Mouse (Mus musculus): Measurements from ENCODE around the gene Gjb5. TPM values are rescaled to one million over a fixed set of nuclear protein-coding genes. Genes with fewer than 3 reads are reported as not detected.

Gene Gjb5
- 0.10 and 0.21 TPM in 2 replicates for polyA plus RNA-seq (2014; fragmentation: Nextera tagmentation; extraction: Ambion mirVana)

DNA sequence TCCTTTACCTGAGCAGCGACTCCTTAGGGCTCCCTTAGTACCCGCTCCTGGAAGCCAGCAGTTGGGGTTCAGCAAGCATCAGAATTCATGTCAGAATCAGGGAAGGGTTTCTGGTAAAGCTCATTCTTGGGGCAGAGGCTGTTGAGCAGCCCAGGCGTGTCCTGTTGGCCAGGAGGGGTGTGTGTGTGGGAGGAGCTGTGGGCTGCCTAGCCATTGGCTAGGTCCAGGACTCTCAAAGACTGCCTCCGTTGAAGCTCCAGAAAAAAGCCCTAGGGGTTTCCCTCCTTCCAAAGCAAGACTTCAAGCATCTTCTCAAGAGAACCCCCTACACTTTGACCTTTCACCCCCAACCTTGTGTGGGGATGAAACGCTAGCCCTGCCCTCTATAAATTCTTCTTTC lies at the start of gene Gjb5:
Gene Gjb5, minus strand, starts transcription at position 164 of the 400 bp plus-strand sequence.
- Histone ChIP-seq H3K4me2 (ENCODE audit: low read length) (no peak within 1 kb of the TSS), H3K9ac (ENCODE audit: low read length) (no peak within 1 kb of the TSS), H3K9me3 (replicated peaks; ENCODE audit: control insufficient read depth, low read length) (no peaks in the 10 kb centered on the region), H3K4me3 (ENCODE audit: low read depth, low read length) (no peak within 1 kb of the TSS), H3K27ac (ENCODE audit: low read depth, low read length) (no peak within 1 kb of the TSS), H3K36me3 (ENCODE audit: control insufficient read depth, insufficient read depth, low read length) (no peaks in the 10 kb centered on the region), H3K4me1 (ENCODE audit: control insufficient read depth, insufficient read depth, low read length) (no peaks in the 10 kb centered on the region), H3K27me3 (replicated peaks; ENCODE audit: control insufficient read depth, insufficient read depth, low read length) (no peaks in the 10 kb centered on the region)
- 31% methylated on average over 5 of the region's 5 CpGs for WGBS
- ATAC-seq, result no peak
- no peak for DNase-seq (ENCODE audit: low spot score)

DNA sequence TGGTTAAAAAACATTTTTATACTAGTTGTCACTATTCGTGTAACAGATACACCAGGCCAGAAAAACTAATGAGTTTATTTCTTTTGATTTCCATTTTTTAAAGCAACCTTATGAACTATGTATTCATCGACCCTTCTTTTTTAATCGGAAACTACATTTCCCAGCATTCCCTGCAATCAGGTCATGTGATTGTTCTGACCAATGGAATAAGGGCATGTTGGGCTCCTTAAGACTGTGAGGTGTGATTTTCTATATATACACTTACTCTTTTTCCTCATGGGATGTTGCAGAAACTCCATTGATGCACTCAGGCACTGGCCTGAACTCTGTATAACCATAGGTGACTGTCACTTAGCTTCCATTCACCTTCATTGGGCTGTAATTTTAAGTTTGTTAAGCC lies 44.6 kb upstream of the Gjb5 start:
- Histone ChIP-seq H3K9ac (ENCODE audit: low read length) (no peak overlapping the region), H3K36me3 (ENCODE audit: control insufficient read depth, insufficient read depth, low read length) (no peaks in the 10 kb centered on the region), H3K9me3 (replicated peaks; ENCODE audit: control insufficient read depth, low read length) (no peaks in the 10 kb centered on the region), H3K4me3 (ENCODE audit: low read depth, low read length) (no peak overlapping the region), H3K27me3 (replicated peaks; ENCODE audit: control insufficient read depth, insufficient read depth, low read length) (no peaks in the 10 kb centered on the region), H3K4me1 (ENCODE audit: control insufficient read depth, insufficient read depth, low read length) (no peaks in the 10 kb centered on the region), H3K4me2 (ENCODE audit: low read length) (no peak overlapping the region), H3K27ac (ENCODE audit: low read depth, low read length) (no peak overlapping the region)
- ATAC-seq, result peak; percentile 61; the same call in 1 of the 2 replicates
- 70% methylated on average over 3 of the region's 3 CpGs for WGBS
- DNase-seq (ENCODE audit: low spot score), result peak; percentile 73

DNA sequence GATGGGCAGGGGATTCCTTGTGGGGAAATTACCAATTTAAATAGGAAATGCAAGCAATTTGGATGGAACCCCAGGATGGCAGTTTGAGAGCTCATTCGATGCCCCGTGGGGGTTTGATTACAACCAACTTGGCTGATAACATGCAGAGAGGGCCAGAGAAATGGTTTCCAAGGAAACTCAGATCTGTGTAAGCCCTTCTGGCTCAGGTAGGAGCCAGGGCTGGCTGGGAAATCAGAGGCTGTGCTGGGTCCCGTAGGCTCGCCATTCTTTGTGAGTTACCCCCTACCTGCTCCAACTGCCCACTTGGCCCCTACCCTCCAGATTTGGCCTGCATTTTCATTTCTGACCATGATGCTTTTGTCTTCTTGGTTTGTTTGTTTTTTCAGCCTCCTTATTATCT lies 44.2 kb upstream of the Gjb5 start:
- Histone ChIP-seq H3K27ac (ENCODE audit: low read depth, low read length) (no peak overlapping the region), H3K27me3 (replicated peaks; ENCODE audit: control insufficient read depth, insufficient read depth, low read length) (no peaks in the 10 kb centered on the region), H3K4me1 (ENCODE audit: control insufficient read depth, insufficient read depth, low read length) (no peaks in the 10 kb centered on the region), H3K4me3 (ENCODE audit: low read depth, low read length) (no peak overlapping the region), H3K9me3 (replicated peaks; ENCODE audit: control insufficient read depth, low read length) (no peaks in the 10 kb centered on the region), H3K36me3 (ENCODE audit: control insufficient read depth, insufficient read depth, low read length) (no peaks in the 10 kb centered on the region), H3K4me2 (ENCODE audit: low read length) (no peak overlapping the region), H3K9ac (ENCODE audit: low read length) (no peak overlapping the region)
- DNase-seq (ENCODE audit: low spot score) (peak; percentile 49), ATAC-seq (peak; percentile 44; the same call in 1 of the 2 replicates)
- 78% methylated on average over 4 of the region's 4 CpGs for WGBS

DNA sequence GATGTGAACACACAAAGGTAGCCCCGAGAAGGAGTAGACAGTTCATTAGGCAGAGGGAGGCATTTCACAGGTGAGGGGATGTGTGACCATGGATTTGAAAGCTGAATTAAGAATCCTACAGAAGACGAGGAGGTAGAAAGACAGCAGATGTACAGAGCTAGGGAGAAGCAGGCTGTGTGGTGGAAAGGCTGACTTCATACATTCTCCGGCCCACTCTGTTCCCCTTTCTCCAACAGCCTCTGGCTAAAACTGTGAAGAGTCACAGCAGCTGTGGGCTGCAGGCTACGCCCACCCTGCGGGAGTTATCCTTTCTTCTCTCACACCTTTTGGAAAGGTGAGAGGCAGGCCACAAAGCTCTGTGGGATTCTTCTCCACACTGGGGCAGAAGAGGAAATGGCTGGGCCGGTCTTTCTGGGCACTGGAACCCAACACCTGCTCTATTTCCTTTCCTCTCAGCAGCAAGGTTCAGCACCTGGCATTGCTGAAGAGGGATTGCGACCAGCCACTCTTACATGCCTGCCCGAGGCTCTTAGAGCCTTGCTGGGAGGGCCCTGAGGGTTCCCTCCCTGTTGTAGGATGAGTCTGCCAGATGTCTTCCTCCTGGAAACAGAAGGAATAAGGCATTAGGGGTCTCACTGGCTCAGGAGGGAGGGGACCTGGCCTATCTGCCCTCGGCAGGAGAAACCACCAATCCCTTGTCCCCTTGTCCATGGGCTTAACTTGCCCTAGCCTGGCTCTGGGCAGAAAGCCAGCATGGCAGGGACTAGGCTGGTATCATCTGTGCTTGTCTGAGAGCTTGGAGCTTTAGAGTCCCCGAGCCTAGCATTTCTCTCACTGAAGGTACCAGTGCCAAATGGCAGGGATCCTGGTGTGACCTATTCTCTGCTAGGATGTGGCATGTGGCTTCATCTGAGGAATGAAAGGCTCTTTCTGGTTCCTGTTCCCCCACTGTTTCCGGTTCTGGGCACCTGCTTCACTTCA lies 42.5 kb upstream of the Gjb5 start:
- 75% methylated on average over 11 of the region's 11 CpGs for WGBS

DNA sequence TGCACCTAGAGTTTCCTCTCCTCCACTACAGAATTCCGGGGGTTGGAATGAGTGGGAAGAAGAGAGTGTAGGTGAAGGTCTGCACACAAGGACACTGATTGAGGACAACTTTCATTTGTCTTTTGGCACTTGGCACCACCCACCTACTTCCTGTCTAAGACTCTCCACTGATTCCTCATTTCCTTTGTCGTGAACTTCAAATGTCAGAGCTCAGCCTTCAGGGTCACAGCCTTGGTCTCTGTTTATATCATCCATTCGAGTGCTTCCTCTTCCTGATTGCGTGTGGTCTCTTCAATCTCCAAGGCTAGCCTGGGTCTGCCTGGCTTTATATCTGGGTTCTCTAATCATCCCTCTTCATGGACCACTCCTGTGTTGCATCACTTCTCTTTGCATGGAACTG lies 37.6 kb upstream of the Gjb5 start:
- Histone ChIP-seq H3K9me3 (replicated peaks; ENCODE audit: control insufficient read depth, low read length) (no peaks in the 10 kb centered on the region), H3K4me1 (ENCODE audit: control insufficient read depth, insufficient read depth, low read length) (no peaks in the 10 kb centered on the region), H3K9ac (ENCODE audit: low read length) (no peak overlapping the region), H3K4me3 (ENCODE audit: low read depth, low read length) (no peak overlapping the region), H3K36me3 (ENCODE audit: control insufficient read depth, insufficient read depth, low read length) (no peaks in the 10 kb centered on the region), H3K27me3 (replicated peaks; ENCODE audit: control insufficient read depth, insufficient read depth, low read length) (no peaks in the 10 kb centered on the region), H3K27ac (ENCODE audit: low read depth, low read length) (no peak overlapping the region), H3K4me2 (ENCODE audit: low read length) (no peak overlapping the region)
- 78% methylated on average over 4 of the region's 4 CpGs for WGBS
- no peak for DNase-seq (ENCODE audit: low spot score)
- ATAC-seq, result no peak

More for the DNA sequence above, 42.5 kb upstream of the Gjb5 start:
- Histone ChIP-seq H3K27me3 (replicated peaks; ENCODE audit: control insufficient read depth, insufficient read depth, low read length) (no peaks in the 10 kb centered on the region), H3K27ac (ENCODE audit: low read depth, low read length) (no peak overlapping the region), H3K4me3 (ENCODE audit: low read depth, low read length) (no peak overlapping the region), H3K4me1 (ENCODE audit: control insufficient read depth, insufficient read depth, low read length) (no peaks in the 10 kb centered on the region), H3K9ac (ENCODE audit: low read length) (no peak overlapping the region), H3K9me3 (replicated peaks; ENCODE audit: control insufficient read depth, low read length) (no peaks in the 10 kb centered on the region), H3K36me3 (ENCODE audit: control insufficient read depth, insufficient read depth, low read length) (no peaks in the 10 kb centered on the region), H3K4me2 (ENCODE audit: low read length) (no peak overlapping the region)
- ATAC-seq (no peak), DNase-seq (ENCODE audit: low spot score) (no peak)

DNA sequence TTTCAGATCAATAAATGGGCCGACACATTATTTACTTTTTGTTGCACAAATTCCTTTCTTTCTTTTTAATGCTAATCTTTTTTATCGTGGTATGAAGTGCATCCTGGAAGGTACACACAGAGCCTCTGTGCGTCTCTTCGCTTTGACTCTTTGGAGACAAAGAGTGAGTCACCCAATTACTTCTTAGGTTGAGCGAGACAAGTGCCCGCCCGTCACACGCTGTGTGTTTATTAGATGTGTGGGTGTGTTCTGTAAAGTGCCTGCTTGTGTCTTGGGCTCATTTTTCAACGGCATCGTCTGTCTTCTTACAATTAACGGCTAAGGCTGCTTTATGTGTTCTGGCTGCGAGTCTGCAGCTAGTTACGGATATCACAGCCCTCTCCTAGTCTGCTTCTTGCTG lies 31.7 kb upstream of the Gjb5 start:
- peak; percentile 45 for DNase-seq (ENCODE audit: low spot score)
- H3K4me3 ChIP-seq (ENCODE audit: low read depth, low read length), result no peak overlapping the region
- H3K27ac ChIP-seq (ENCODE audit: low read depth, low read length), result no peak overlapping the region
- no peaks in the 10 kb centered on the region for H3K9me3 ChIP-seq (replicated peaks; ENCODE audit: control insufficient read depth, low read length)
- peak overlapping the region; percentile 6; the same call in 1 of the 2 replicates for H3K9ac ChIP-seq (ENCODE audit: low read length)
- H3K4me1 ChIP-seq (ENCODE audit: control insufficient read depth, insufficient read depth, low read length), result no peaks in the 10 kb centered on the region
- H3K27me3 ChIP-seq (replicated peaks; ENCODE audit: control insufficient read depth, insufficient read depth, low read length), result no peaks in the 10 kb centered on the region
- H3K36me3 ChIP-seq (ENCODE audit: control insufficient read depth, insufficient read depth, low read length), result no peaks in the 10 kb centered on the region
- no peak overlapping the region for H3K4me2 ChIP-seq (ENCODE audit: low read length)
- no peak for ATAC-seq
- 12% methylated on average over 13 of the region's 13 CpGs for WGBS

DNA sequence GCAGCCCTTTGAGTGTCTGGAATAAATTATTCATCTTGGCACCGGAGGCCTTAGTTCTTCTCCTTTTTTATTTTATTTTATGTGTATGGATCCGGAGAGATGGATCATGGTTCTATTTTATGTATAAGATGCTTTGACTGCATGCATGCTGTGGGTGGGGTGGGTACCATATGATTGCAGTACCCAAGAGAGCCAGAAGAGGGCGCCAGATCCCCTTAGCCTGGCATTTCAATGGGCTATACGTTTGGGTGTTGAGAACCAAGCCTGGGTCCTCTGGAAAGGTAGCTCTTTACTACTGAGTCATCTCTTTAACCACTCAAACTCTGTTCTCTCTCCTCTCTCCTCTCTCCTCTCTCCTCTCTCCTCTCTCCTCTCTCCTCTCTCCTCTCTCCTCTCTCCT lies 19.4 kb upstream of the Gjb5 start:
- WGBS, result 37% methylated on average over 4 of the region's 4 CpGs
- H3K4me2 ChIP-seq (ENCODE audit: low read length), result no peak overlapping the region
- no peak for DNase-seq (ENCODE audit: low spot score)
- H3K9ac ChIP-seq (ENCODE audit: low read length), result no peak overlapping the region
- no peaks in the 10 kb centered on the region for H3K9me3 ChIP-seq (replicated peaks; ENCODE audit: control insufficient read depth, low read length)
- no peaks in the 10 kb centered on the region for H3K27me3 ChIP-seq (replicated peaks; ENCODE audit: control insufficient read depth, insufficient read depth, low read length)
- H3K4me1 ChIP-seq (ENCODE audit: control insufficient read depth, insufficient read depth, low read length), result no peaks in the 10 kb centered on the region
- H3K36me3 ChIP-seq (ENCODE audit: control insufficient read depth, insufficient read depth, low read length), result no peaks in the 10 kb centered on the region
- H3K4me3 ChIP-seq (ENCODE audit: low read depth, low read length), result no peak overlapping the region
- no peak overlapping the region for H3K27ac ChIP-seq (ENCODE audit: low read depth, low read length)
- ATAC-seq, result no peak

DNA sequence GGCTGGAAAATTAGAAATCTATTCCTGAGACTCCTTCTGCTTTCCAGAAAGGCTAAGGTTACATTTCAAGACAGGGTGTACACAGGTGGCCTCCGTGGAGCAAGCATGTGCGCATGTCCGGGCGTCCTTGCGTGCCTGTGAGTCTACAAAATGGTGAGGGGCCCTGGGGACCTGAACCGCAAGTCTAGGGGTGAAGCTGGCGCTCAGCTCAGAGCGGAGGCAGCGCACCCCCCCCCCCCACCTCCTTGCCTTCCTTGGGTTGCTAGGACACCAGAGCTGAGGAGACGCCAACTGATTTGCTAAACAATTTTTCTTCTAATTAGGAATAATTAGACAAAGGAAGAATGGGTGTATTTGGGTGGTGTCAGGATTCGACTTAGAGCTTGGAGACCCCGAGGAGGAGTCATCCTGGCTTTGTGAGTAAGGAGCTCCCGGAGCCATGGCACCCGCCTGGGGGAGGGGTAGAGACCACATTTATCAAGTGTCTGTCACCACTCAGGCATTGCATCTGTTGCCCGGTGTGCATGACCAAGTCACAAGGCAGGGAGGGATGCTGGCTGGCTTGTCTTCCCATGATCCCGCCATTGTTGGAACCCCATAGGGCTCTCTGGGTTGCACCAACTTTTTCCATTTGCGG lies 17.7 kb upstream of the Gjb5 start:
- H3K27me3 ChIP-seq (replicated peaks; ENCODE audit: control insufficient read depth, insufficient read depth, low read length), result no peaks in the 10 kb centered on the region
- no peak overlapping the region for H3K27ac ChIP-seq (ENCODE audit: low read depth, low read length)
- no peaks in the 10 kb centered on the region for H3K9me3 ChIP-seq (replicated peaks; ENCODE audit: control insufficient read depth, low read length)
- no peaks in the 10 kb centered on the region for H3K36me3 ChIP-seq (ENCODE audit: control insufficient read depth, insufficient read depth, low read length)
- no peaks in the 10 kb centered on the region for H3K4me1 ChIP-seq (ENCODE audit: control insufficient read depth, insufficient read depth, low read length)
- peak; percentile 46; the same call in 1 of the 2 replicates for ATAC-seq
- no peak overlapping the region for H3K4me3 ChIP-seq (ENCODE audit: low read depth, low read length)
- H3K4me2 ChIP-seq (ENCODE audit: low read length), result no peak overlapping the region
- WGBS, result 61% methylated on average over 17 of the region's 17 CpGs
- peak; percentile 51 for DNase-seq (ENCODE audit: low spot score)
- no peak overlapping the region for H3K9ac ChIP-seq (ENCODE audit: low read length)

DNA sequence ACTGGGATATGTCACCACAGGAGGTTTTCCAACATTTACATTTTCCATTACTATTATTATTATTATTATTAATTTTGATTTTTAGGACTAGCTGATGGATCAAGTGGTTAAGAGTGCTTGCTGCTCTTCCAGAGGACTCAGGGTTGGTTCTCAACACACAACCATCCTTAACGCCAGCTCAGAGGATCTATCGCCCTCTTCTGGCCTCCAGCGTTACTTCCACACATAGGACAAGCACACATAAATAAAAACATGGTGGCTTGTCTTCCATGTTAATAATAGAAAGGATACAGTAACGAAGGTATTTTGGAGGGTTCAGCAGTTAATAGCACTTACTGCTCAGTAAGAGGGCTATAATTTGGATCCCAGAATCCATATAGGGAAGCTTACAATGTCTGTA lies 16.7 kb upstream of the Gjb5 start:
- Histone ChIP-seq H3K4me1 (ENCODE audit: control insufficient read depth, insufficient read depth, low read length) (no peaks in the 10 kb centered on the region), H3K4me3 (ENCODE audit: low read depth, low read length) (no peak overlapping the region), H3K27ac (ENCODE audit: low read depth, low read length) (no peak overlapping the region), H3K4me2 (ENCODE audit: low read length) (no peak overlapping the region), H3K36me3 (ENCODE audit: control insufficient read depth, insufficient read depth, low read length) (no peaks in the 10 kb centered on the region), H3K27me3 (replicated peaks; ENCODE audit: control insufficient read depth, insufficient read depth, low read length) (no peaks in the 10 kb centered on the region), H3K9me3 (replicated peaks; ENCODE audit: control insufficient read depth, low read length) (no peaks in the 10 kb centered on the region), H3K9ac (ENCODE audit: low read length) (no peak overlapping the region)
- 84% methylated on average over 4 of the region's 4 CpGs for WGBS
- ATAC-seq, result no peak
- no peak for DNase-seq (ENCODE audit: low spot score)
